Comparison of ENCODE assay signal across 26 mouse cellular contexts in genomic region chr10:69671505-69671904, GRCm38 (mm10).
"Had no signal": no experiment of that assay in that cellular context is flagged by ENCODE, and none has a peak within 500 bp of the region (broad histone marks: within the 10 kb centered on the region; RNA-seq: fewer than 3 reads in every experiment).

No protein-coding gene starts in this region.

- H3K4me2 ChIP-seq: heart, embryonic 11.5 days; heart, embryonic 13.5 days; heart, embryonic 15.5 days; hindbrain, embryonic 12.5 days; hindbrain, embryonic 14.5 days; intestine, embryonic 15.5 days; limb, embryonic 12.5 days; liver, embryonic 11.5 days; liver, embryonic 13.5 days; liver, embryonic 15.5 days had no signal

- H3K36me3 ChIP-seq: heart, embryonic 13.5 days; heart, embryonic 15.5 days; hindbrain, embryonic 10.5 days; hindbrain, embryonic 12.5 days; intestine, embryonic 15.5 days; limb, embryonic 10.5 days; limb, embryonic 12.5 days; liver, embryonic 13.5 days; liver, embryonic 15.5 days had no signal

- H3K9ac ChIP-seq: heart, embryonic 13.5 days; heart, embryonic 15.5 days; hindbrain, embryonic 12.5 days; hindbrain, embryonic 14.5 days; intestine, embryonic 15.5 days; limb, embryonic 12.5 days; liver, embryonic 13.5 days; liver, embryonic 15.5 days had no signal

- H3K4me1 ChIP-seq: hindbrain, embryonic 10.5 days; hindbrain, embryonic 12.5 days; intestine, embryonic 15.5 days; limb, embryonic 10.5 days; limb, embryonic 12.5 days; liver, embryonic 13.5 days; liver, embryonic 15.5 days had no signal

- H3K27ac ChIP-seq: gastrocnemius, adult 2 months; heart, adult 2 months; heart, embryonic 15.5 days; hindbrain, embryonic 10.5 days; hindbrain, embryonic 12.5 days; hindbrain, embryonic 14.5 days; intestine, embryonic 15.5 days; layer of hippocampus, adult 2 months; left cerebral cortex, adult 2 months; limb, embryonic 10.5 days; limb, embryonic 12.5 days; liver, embryonic 13.5 days; liver, embryonic 15.5 days had no signal

- H3K9me3 ChIP-seq: heart, embryonic 13.5 days; heart, embryonic 15.5 days; hindbrain, embryonic 10.5 days; hindbrain, embryonic 12.5 days; intestine, embryonic 15.5 days; limb, embryonic 10.5 days; liver, embryonic 13.5 days; liver, embryonic 15.5 days had no signal

- ATAC-seq: forebrain, embryonic 16.5 days; hindbrain, embryonic 16.5 days; inflammation-experienced regulatory T-cells, adult 6 months; intestine, postnatal 0 days had no signal

- H3K27me3 ChIP-seq: heart, embryonic 13.5 days; heart, embryonic 15.5 days; hindbrain, embryonic 12.5 days; intestine, embryonic 15.5 days; limb, embryonic 12.5 days; liver, embryonic 13.5 days; liver, embryonic 15.5 days had no signal

- H3K4me3 ChIP-seq: gastrocnemius, adult 2 months; heart, adult 2 months; heart, embryonic 13.5 days; heart, embryonic 15.5 days; hindbrain, embryonic 10.5 days; hindbrain, embryonic 12.5 days; intestine, embryonic 15.5 days; layer of hippocampus, adult 2 months; left cerebral cortex, adult 2 months; limb, embryonic 10.5 days; limb, embryonic 12.5 days; liver, embryonic 13.5 days; liver, embryonic 15.5 days had no signal

- DNase-seq: gastrocnemius, adult 2 months; gastrocnemius, postnatal 10 days; gastrocnemius, postnatal 25 days; heart, adult 2 months; heart, postnatal 4 days; kidney, postnatal 10 days; kidney, postnatal 4 days; liver; liver, embryonic 13.5 days had no signal
